Mouse (Mus musculus): ENCODE measurements at regions not wholly inside any gene's neighbourhood (a gene's known extent, or its start where the extent isn't known, plus 50 kb on each side); places are given as distances from the start of the nearest gene placed in this dataset.

DNA sequence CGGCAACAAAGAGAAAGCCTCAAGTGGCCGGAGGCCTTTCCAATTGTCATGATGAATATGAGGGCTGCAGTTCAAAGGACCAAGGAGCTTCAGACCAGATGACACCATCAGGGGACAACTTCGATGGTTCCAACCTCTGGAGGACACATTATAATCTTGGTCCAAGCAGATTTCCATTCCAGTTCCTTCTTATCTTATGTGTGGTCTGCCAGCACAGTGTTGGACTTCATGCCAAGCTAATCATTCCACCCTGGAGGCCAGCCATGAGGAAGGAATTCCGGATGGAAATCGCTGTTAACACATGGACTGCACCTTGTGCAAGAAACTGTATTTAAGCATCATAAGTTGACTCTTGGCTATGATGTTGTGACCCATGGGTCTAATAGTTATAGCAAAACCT, 334.5 kb upstream of the Gm21798 start:
- no peak for TF ChIP-seq CTCF (IDR thresholded peaks at IDR 0.05; ENCODE audit: extremely low read depth, insufficient read length, insufficient replicate concordance, low read depth, low read length)
- TF ChIP-seq POLR2A (IDR thresholded peaks at IDR 0.05; ENCODE audit: low read depth, low read length): no peak
